Mouse (Mus musculus): ENCODE measurements around the gene Notch1.

Gene Notch1

DNA sequence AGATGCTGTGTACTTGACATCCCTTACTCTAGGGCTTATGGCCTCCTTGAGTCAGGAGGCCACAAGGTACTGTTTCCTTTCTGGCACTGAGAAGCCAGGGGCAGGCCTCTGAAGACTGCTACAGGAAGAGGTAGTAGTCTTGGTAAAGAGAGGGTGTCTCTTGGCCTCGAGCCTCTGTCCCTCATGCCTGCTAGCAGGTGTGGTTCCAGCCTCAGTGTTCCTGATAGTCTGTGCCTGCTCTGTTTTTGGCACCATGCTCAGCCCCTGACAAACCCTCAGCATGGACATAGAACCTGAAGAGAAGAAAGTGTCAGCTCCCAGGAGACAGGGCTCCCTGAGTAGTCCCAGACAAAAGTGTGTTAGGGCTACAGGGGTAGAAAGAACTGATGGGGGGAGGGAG lies 69.0 kb downstream of the Notch1 start:
- no peak for DNase-seq (ENCODE audit: extremely low spot score, low spot score)

DNA sequence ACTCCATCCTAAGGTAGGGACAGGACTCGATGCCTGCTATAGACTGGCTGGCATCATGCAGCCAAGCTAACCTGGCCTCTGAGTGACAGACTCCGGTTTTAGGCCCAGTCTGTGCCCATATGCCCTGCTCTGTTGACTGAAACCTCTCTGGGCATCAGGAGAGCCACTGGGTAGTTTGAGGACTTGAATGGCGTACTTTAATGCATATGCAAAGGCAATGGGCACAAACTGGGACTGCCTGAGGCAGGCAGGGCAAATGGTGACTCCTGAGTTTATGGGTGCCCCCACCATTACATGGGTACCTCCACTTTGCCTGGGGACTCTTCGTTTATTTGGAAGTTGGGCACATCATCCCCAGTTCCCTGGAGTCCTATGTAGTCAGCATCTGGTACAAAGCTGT lies 69.8 kb downstream of the Notch1 start:
- DNase-seq (ENCODE audit: extremely low spot score, low spot score), result no peak

DNA sequence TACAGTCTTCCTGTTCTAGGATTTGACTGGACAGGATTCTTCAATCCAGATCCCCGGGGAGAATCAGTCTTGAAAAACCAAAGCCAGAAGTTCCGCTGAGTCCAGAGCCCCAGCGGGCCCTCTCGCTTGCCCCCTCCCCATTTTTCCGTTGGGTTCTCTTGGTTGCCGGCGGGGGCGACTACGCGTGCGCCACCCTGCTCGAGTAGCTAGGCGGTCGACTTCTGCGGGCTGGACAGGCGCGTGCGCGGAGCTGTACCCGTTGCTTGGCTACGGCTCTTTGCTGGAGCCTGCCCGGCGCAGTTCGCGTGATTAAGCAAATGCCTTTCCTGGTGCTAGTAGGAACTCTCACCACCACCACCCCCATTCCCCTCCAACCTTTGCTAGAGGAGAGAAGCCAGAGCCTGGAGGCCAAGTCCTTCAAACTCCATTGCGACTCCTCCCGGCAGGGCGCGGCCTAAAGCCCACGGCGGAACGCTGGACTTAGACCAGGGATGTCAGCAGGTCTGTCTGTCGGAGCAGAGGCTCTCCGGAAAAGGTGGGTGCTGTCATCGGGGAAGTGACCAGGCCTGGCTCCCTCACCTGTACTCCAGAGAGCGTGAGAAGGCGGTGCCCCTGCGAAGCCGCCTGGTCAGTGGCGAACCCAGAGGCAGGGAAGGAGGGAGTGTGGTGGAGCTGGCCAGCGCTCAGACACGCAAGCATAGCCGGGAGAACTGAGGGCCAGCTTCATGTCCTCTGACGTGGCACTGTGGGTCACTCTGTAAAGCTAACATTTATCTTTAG lies 70.6 kb downstream of the Notch1 start:
- no peak for DNase-seq (ENCODE audit: extremely low spot score, low spot score)

DNA sequence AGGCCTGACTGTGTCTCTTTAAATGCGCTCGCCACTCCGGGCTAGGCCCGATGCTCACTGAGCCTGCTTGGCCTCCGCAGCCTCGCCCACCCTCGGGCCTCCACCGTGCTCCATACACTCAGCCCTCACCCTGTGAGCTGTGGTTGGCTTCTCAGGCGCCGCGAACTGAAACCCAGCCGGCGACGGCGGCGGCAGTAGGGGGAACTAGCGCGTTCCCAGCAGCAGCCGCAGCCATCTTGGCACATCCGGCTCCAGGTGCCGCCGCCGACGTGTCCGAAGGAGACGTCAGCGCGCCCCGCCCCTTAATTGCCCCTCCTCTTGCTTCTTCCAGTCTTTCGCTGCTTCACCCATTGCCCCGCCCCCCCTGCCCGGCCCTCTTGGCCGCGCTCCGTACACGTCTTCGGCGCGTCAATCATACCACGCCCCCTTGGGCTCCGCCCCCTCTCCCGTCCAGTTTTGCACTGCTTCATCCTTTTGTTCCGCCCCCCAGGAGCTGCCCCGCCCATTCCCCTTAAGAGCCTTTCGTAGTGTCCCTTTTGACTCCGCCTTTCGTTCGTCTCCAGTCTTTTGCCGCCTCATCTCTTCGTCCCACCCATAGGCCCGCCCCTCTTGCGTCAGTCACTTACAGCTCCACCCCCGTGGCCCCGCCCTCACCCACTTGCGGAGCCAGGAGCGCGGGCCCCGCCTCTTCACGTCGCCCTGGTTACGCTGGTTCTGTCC lies 71.4 kb downstream of the Notch1 start, which contains the start of gene Sec16a:
Gene Sec16a, minus strand, starts transcription at position 271 of the 720 bp plus-strand sequence.
- DNase-seq (ENCODE audit: extremely low spot score, low spot score), result peak; percentile 100

DNA sequence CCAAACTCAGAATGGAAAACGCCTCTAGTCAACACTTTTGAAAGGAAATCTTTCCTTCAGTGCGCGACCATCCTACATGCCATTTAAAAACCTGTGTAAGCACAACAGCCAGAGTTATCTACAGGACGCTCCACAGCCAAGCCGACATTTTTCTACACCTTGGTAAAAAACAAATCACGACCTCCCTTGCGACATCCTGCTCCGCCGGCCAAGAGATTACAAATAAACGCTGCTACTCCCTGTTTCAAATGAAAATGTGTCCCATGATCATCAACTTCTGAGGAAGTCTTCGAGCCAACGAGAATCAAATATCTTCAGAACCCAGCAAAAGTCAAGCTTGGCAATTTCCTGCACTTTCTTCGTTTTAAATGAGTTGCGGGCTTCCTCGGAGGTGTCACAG lies 72.1 kb downstream of the Notch1 start:
- no peak for DNase-seq (ENCODE audit: extremely low spot score, low spot score)

DNA sequence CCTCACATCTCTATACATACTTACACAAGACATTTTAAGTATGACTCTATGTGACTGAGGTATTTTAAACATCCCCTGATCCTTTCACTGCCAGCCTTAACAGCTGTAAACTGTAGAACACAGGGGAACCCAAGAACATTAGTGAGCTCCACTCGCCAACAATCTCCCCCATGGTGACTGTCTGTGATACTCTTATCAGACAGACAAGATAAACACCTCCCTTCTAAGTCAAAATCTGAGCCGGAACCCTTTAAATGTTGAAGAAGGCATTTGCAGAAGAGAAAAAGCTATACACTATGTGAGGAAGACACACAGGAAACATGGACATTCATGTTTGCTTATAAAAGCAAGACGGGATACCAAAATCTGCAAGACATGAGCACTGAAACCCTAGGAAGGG lies 72.6 kb downstream of the Notch1 start:
- no peak for DNase-seq (ENCODE audit: extremely low spot score, low spot score)

DNA sequence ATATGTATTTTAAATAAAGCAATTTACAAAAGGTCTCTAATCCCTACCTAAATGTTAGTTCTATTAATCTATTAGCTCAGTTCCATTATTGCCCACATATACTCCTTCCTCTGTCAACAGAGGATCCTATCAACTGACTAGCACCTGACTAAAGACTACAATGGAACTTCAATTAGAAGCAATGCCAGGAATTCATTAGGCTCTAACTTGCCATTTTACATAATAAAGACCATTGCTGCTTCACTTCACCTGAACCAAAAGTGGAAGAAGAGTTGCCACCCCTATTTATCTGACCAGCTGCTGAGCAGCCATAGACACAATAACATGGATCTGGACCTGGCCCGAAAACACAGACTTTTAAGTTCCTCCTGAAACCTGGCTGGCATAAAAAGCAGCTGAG lies 73.6 kb downstream of the Notch1 start:
- no peak for DNase-seq (ENCODE audit: extremely low spot score, low spot score)

DNA sequence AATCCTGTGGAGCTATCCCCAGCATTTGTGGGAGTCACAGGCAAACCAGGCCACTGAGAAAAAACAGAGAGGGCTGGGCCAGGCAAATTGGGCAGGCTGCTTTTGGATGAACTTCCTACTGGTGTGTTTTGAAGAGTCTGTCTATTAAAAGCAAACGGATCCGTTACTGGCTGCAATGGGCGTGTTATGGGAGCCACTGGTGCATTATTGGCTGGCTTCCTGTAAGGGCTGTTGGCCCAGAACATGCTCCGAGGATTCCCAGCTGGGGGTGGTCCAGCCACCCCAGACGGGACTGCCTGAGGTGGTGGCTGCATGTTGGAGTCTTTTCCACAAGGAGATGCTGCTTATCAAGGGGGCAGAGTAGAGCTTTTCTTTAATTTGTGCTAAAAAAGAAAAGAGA lies 74.8 kb downstream of the Notch1 start:
- no peak for DNase-seq (ENCODE audit: extremely low spot score, low spot score)

DNA sequence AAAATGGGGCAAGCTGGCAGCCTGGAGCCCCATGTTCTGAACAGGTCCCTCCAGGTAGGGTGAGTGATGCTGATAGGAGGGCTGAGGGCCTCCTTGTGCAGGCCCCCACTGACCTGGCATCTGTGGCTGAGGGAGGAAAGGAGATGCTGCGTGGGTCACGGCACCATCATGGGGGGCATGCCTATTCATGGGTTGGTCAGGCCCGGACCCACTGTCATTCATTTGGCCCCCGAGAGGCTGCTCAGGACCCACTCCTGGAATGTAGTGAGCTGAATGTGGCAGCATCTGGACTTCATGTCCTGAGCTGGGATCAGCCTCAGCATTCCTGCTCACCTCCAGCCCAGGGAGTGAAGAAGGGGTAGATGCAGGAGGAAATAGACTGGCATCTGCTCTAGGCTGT lies 75.2 kb downstream of the Notch1 start:
- DNase-seq (ENCODE audit: extremely low spot score, low spot score), result no peak

DNA sequence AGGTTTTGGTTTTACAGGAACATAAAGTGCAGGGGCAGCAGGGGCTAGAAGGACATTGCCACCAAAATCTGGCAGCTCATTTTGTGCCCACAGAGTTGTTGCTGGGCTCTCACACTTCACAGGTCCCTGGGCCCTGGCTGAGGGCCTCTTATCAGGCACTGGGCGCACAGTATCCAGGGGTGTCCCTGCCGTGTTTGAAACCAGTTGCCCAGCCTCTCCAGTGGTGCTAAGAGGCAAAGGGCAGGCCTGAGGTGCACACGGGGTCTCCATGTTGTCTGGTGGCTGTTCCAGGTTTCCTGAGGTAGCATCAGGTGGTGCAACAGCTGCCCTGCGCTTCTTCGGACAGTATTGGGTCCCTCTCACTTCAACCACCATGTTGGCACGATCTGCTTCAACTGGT lies 76.8 kb downstream of the Notch1 start:
- DNase-seq (ENCODE audit: extremely low spot score, low spot score), result no peak

DNA sequence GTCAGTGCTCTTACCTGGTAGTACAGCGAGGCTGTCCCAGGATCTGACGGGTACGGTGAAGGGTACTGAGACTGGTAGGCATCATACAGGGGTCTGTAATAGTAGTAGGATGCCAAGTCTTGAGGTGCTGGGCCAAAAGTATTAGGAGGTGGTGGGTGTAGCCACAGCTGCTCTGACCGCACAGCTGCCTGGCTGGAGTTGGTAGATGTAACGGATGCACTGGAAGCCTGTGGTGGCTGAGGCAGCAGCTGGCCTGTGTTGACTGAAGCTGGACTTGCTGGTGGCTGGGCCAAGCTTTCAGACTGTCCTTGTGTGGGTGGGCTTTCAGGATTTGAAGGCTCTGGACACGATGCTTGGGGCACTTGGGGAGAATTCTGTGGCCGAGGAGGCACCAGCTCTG lies 78.1 kb downstream of the Notch1 start:
- DNase-seq (ENCODE audit: extremely low spot score, low spot score), result no peak

DNA sequence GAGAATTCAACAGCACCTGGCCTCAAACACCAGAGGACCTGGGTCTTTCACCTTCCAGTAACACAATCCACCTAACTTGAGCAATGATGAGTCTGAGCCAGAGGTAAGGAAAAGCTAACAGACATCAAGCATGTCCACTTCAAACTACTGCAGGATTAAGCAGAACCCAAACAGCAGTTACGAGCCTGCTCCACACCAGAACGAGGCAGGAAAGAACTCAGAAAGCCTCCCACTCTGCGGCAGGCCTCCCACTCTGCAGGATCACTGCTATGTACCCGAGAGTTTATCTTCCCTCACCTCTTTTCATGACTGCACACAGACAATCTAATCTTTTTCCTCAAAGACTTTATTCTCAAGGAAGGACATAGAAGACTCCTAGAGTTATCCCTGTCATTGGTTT lies 79.2 kb downstream of the Notch1 start:
- DNase-seq (ENCODE audit: extremely low spot score, low spot score), result no peak

DNA sequence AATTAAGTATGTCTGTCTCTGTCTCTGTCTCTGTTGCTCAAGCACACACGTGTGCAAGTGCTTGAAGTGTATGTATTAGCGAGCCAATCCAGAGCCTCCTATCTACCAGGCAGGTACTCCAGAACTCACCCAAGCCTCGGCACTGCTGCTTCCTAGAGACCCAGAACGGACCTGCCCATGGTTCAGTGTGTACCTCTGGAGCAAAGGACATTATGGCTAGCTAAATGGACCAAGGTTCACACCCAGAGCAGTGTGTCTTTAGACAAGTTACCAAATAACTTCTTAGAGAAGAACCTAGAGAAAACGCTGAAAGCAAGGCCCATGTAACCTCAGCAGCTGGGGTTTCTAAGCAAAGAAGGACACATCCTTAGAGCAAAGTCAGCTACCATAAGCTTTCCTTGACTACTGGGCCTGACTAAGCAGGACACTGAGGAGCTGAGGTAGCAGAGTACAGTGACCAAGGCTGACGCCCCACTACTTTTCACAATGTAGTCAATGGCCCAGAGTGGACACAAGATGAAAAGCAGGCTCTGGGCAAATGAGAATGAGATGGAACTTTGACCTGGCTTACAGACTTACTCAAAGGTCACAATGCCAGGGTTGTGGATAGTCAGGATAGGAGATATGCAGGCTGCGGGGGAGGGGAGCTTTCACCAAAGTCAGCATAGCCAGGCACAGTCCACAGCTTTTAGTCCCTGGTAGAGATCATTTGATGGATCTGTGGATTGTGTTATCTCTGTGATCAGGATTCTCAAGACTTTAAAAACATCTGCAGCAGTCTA lies 81.5 kb downstream of the Notch1 start:
- no peak for DNase-seq (ENCODE audit: extremely low spot score, low spot score)

DNA sequence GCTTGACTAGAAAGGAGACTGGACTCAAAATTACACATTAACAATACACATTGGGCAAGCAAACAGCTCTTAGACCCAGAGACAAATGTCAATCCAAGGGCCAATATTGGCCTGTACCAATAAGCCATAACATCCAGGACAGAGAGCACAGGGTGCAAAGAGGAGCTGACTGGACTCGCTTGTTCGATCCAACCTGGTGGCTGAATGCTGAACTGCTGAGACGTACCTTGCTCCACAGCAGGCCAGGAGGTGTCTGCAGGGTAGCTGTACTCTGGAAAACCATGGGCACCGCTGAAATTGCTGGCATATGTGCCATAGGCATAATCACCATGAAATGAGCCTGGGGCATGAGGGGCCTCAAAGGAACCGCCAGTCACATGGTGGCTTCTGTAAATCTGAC lies 86.6 kb downstream of the Notch1 start:
- DNase-seq (ENCODE audit: extremely low spot score, low spot score), result no peak

DNA sequence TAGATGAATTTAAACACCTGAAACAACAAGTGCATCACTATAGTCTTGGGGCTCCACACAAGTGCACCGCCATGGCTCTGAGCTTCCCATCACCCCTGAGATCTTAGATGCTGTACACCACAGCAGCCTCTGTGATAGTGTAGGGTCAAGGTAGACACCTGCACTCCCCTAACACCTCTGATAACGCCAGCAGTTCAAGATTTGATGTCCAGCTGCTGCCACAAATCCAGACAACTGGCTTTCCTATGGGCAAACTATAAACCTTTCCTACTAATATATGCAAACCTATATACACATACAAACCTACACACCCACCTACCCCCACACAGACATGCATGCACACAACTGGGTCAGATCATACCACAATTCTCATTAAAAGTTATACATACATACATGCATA lies 91.9 kb downstream of the Notch1 start:
- DNase-seq (ENCODE audit: extremely low spot score, low spot score), result no peak

DNA sequence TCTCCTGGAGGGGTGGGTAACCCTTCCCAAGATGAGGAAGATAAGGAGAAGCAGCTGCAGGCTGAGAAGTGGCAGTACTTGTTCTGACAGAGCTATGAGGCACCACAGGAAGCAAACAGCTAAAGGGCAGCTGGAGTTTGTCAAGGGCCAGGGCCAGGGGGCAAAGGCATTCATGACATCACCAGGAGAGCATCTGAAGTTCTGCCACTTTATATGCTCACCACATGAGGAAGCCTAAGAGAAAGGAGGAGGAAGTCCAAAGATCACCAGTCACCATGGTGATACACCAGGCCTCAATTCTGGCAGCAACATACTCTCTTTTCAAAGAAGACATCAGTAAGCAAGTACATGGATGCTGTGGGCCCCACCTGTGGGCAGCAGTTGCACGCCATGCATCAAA lies 93.4 kb downstream of the Notch1 start:
- DNase-seq (ENCODE audit: extremely low spot score, low spot score), result no peak

DNA sequence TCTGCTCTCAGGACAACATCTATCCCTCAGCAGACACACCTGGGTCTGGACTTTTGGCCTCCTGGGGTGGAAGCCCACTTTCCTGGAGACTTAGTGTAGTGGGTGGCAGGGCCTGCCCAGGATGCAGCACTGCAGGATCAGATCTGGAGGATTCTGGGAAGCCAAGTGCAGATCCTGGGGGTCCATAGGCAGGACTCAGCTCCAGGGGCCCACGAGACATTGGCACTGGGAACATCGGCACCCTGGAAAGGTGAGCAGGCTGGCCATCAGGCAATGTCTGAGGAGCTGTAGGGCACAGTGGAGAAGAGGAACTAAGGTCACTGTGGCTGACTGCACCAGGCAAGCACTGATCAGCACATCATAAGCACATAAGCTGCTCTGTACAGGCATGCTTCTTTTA lies 94.5 kb downstream of the Notch1 start:
- no peak for DNase-seq (ENCODE audit: extremely low spot score, low spot score)

DNA sequence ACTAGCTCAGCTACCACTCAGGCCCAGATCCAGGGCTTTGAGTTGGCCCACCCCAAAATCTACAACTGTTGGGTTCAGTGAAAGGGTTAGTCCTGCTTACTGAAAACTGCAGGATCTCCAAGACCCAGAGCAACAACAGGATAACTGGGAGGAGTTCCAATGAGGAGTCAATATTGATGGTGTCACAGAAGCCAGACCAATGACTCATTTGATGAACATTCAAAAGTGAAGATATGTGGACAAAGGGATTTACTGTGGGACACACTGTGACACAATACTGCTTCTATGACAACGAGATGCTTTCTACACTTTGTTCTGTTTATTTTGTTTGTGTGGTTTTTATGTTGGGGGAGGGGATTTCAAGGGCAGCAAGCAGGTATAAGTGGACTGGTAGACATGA lies 98.3 kb downstream of the Notch1 start:
- no peak for DNase-seq (ENCODE audit: extremely low spot score, low spot score)

DNA sequence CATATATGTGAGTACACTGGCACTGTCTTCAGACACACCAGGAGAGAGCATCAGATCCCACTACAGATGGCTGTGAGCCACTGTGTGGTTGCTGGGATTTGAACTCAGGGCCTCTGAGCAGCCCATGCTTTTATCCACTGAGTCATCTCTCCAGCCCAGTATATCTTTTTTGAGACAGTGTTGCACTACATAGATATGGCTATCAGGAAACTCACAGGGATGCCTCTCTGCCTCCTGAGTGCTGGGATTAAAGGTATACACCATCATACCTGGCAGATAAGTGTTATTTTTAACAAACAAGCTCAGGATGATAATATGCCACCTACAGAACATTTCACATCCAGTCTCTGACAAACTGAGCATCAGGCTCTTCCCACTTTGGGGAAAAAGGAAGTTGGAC lies 99.4 kb downstream of the Notch1 start:
- DNase-seq (ENCODE audit: extremely low spot score, low spot score), result no peak

DNA sequence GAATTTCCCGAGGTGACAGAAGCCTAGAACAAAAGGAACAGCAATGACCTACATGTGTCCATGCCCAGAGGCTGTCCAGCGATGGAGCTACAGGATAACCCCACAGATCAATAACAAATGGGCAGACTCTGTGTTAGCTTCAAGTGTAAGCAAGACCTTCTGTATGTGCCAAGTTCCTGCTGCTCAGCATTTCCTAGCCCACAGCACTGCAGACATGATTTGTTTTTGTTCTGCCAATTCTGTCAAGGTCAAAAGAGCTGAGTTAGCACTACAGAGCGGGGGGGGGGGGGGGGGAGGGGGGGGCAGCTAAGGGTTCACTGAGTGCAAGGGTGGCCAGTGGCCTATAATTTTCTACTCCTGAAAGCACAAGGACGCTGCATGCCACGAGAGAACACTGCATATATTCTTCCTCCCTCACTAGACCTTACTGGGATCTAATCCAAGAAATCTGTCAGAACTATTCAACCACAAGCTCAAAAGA lies 105.5 kb downstream of the Notch1 start:
- no peak for DNase-seq (ENCODE audit: extremely low spot score, low spot score)

DNA sequence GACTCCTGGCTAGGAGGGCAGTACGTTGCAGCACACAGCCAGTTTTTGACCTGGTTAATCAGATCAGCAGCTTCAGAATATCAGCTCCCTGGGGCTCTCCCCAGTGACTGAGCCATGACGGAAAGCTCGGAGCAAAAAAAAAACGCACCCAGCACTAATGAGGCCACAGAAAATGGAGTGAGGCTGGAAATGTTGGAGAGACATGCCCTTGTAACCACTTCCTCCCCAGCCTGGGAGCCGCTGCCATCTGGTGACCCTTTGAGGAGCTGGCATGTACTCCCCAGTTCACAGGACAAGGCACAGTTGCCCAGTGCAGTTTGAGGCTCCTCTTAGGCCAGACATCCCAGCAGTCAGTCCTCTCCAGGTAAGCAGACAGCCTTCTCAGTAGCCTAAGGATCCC lies 106.4 kb downstream of the Notch1 start:
- no peak for DNase-seq (ENCODE audit: extremely low spot score, low spot score)

DNA sequence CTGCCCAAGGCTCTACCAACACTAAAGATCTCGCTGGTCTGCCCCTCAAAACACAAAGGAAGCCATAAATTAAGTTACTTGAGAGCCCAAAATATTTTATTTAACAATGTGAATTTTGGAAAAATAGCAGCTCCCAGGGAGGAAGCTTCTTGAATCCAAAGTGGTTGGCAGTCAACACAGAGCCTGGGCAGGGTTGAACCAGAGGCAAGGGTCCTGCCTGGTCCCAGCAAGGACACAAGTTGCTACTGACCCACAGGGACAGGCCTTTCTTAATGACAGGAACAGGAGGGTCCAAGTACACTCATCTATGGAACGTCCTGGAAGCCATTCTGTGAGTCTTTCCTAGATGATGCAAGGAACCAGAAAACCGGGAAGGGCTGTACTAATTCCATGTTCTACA lies 107.1 kb downstream of the Notch1 start:
- DNase-seq (ENCODE audit: extremely low spot score, low spot score), result no peak
